Mouse (Mus musculus): ENCODE results near the gene Cic. TPM values are rescaled to one million over a fixed set of nuclear protein-coding genes. Genes with fewer than 3 reads are reported as not detected.

The Cic gene
- total and polyA plus RNA-seq, 3 experiments: 41.6 to 62.9 (median 62.8) TPM

- peak within 1 kb of the TSS; percentile 81 for H3K9ac ChIP-seq (ENCODE audit: low read depth, low read length)
- WGBS: 1% methylated on average over 52 of the region's 52 CpGs
- H3K36me3 ChIP-seq (ENCODE audit: control insufficient read depth, insufficient read depth, low read length): no peaks in the 10 kb centered on the region
- no peaks in the 10 kb centered on the region for H3K79me2 ChIP-seq (replicated peaks; ENCODE audit: control insufficient read depth, insufficient read depth, low read length)
- DNase-seq: peak; percentile 74 to 79
- H3K27ac ChIP-seq: peak within 1 kb of the TSS; percentile 55
- H3K4me3 ChIP-seq: peak within 1 kb of the TSS; percentile 73
- peak; percentile 46 for TF ChIP-seq CTCF (IDR thresholded peaks at IDR 0.05)
- TF ChIP-seq POLR2A (IDR thresholded peaks at IDR 0.05; ENCODE audit: insufficient read depth, low read depth, low read length): 0 out of 2 replicates have a peak, but pooled peaks have one; percentile 7
- TF ChIP-seq EP300 (IDR thresholded peaks at IDR 0.05; ENCODE audit: insufficient read depth, low read depth, low read length): no peak
- intact Hi-C loops (cut with DNase I): loop anchor here (1.0 kb wide), 1 partner anchor 19 kb away; no protein-coding TSS in a partner anchor
- no peaks in the 10 kb centered on the region for H3K4me1 ChIP-seq (ENCODE audit: control insufficient read depth, insufficient read depth, low read length)
- no peaks in the 10 kb centered on the region for H3K27me3 ChIP-seq (ENCODE audit: control insufficient read depth, insufficient read depth, low read length)
These were observed 30.2 kb downstream of the Cic start, which contains the start of gene Pafah1b3 for GRCm38 (mm10) chr7:25297454-25298325. TSS of gene Pafah1b3 (minus strand) at chr7:25297986.

- Histone ChIP-seq H3K27me3 (ENCODE audit: control insufficient read depth, insufficient read depth, low read length) (no peaks in the 10 kb centered on the region), H3K79me2 (replicated peaks; ENCODE audit: control insufficient read depth, insufficient read depth, low read length) (no peaks in the 10 kb centered on the region), H3K4me1 (ENCODE audit: control insufficient read depth, insufficient read depth, low read length) (no peaks in the 10 kb centered on the region), H3K9ac (ENCODE audit: low read depth, low read length) (no peak within 1 kb of the TSS), H3K36me3 (ENCODE audit: control insufficient read depth, insufficient read depth, low read length) (no peaks in the 10 kb centered on the region), H3K27ac (no peak within 1 kb of the TSS), H3K4me3 (no peak within 1 kb of the TSS)
- intact Hi-C loops (cut with DNase I): no loop called here
- TF ChIP-seq EP300 (IDR thresholded peaks at IDR 0.05; ENCODE audit: insufficient read depth, low read depth, low read length) (no peak), POLR2A (IDR thresholded peaks at IDR 0.05; ENCODE audit: insufficient read depth, low read depth, low read length) (no peak), CTCF (IDR thresholded peaks at IDR 0.05) (no peak)
- WGBS: 53% methylated on average over 19 of the region's 19 CpGs
- no peak for DNase-seq
These were observed 33.6 kb downstream of the Cic start, which contains the start of gene Prr19 for GRCm38 (mm10) chr7:25301063-25301462. TSS of gene Prr19 (plus strand) at chr7:25301411.

- Histone ChIP-seq H3K27ac (no peak overlapping the region), H3K4me1 (ENCODE audit: control insufficient read depth, insufficient read depth, low read length) (no peaks in the 10 kb centered on the region), H3K79me2 (replicated peaks; ENCODE audit: control insufficient read depth, insufficient read depth, low read length) (no peaks in the 10 kb centered on the region), H3K36me3 (ENCODE audit: control insufficient read depth, insufficient read depth, low read length) (no peaks in the 10 kb centered on the region), H3K9ac (ENCODE audit: low read depth, low read length) (no peak overlapping the region), H3K4me3 (no peak overlapping the region), H3K27me3 (ENCODE audit: control insufficient read depth, insufficient read depth, low read length) (no peaks in the 10 kb centered on the region)
- TF ChIP-seq EP300 (IDR thresholded peaks at IDR 0.05; ENCODE audit: insufficient read depth, low read depth, low read length) (no peak), CTCF (IDR thresholded peaks at IDR 0.05) (no peak), POLR2A (IDR thresholded peaks at IDR 0.05; ENCODE audit: insufficient read depth, low read depth, low read length) (no peak)
- no peak for DNase-seq
- 53% methylated on average over 9 of the region's 9 CpGs for WGBS
- intact Hi-C loops (cut with DNase I): no loop called here
These were observed 35.6 kb downstream of the Cic start for GRCm38 (mm10) chr7:25303003-25303684.

GRCm38 (mm10) chr7:25303685-25304006 lies 36.1 kb downstream of the Cic start:
- Histone ChIP-seq H3K36me3 (ENCODE audit: control insufficient read depth, insufficient read depth, low read length) (no peaks in the 10 kb centered on the region), H3K79me2 (replicated peaks; ENCODE audit: control insufficient read depth, insufficient read depth, low read length) (no peaks in the 10 kb centered on the region), H3K4me3 (no peak overlapping the region), H3K4me1 (ENCODE audit: control insufficient read depth, insufficient read depth, low read length) (no peaks in the 10 kb centered on the region), H3K27ac (no peak overlapping the region), H3K9ac (ENCODE audit: low read depth, low read length) (no peak overlapping the region), H3K27me3 (ENCODE audit: control insufficient read depth, insufficient read depth, low read length) (no peaks in the 10 kb centered on the region; the same call in 1 of the 2 replicates)
- intact Hi-C loops (cut with DNase I): no loop called here
- TF ChIP-seq CTCF (IDR thresholded peaks at IDR 0.05): no peak
- no peak for TF ChIP-seq POLR2A (IDR thresholded peaks at IDR 0.05; ENCODE audit: insufficient read depth, low read depth, low read length)
- no peak for TF ChIP-seq EP300 (IDR thresholded peaks at IDR 0.05; ENCODE audit: insufficient read depth, low read depth, low read length)
- WGBS: 58% methylated on average over 3 of the region's 3 CpGs
- no peak for DNase-seq

- 2% methylated on average over 2 of the region's 2 CpGs for WGBS
- TF ChIP-seq POLR2A (IDR thresholded peaks at IDR 0.05; ENCODE audit: insufficient read depth, low read depth, low read length): no peak
- TF ChIP-seq CTCF (IDR thresholded peaks at IDR 0.05): no peak
- no peak for TF ChIP-seq EP300 (IDR thresholded peaks at IDR 0.05; ENCODE audit: insufficient read depth, low read depth, low read length)
- H3K36me3 ChIP-seq (ENCODE audit: control insufficient read depth, insufficient read depth, low read length): no peaks in the 10 kb centered on the region
- peaks cover 2% of the 10 kb centered on the region; the same call in 1 of the 2 replicates for H3K27me3 ChIP-seq (ENCODE audit: control insufficient read depth, insufficient read depth, low read length)
- no peaks in the 10 kb centered on the region for H3K79me2 ChIP-seq (replicated peaks; ENCODE audit: control insufficient read depth, insufficient read depth, low read length)
- DNase-seq: no peak
- H3K4me3 ChIP-seq: no peak overlapping the region
- no peak overlapping the region for H3K9ac ChIP-seq (ENCODE audit: low read depth, low read length)
- intact Hi-C loops (cut with DNase I): no loop called here
- no peaks in the 10 kb centered on the region for H3K4me1 ChIP-seq (ENCODE audit: control insufficient read depth, insufficient read depth, low read length)
- H3K27ac ChIP-seq: no peak overlapping the region
These were observed 38.0 kb downstream of the Cic start for GRCm38 (mm10) chr7:25305481-25305880.

All from heart, adult 2 months (tissue).